Mouse (Mus musculus) midbrain, embryonic 12.5 days (tissue): Measurements from ENCODE around the gene Ryr2. TPM values are rescaled to one million over a fixed set of nuclear protein-coding genes. Genes with fewer than 3 reads are reported as not detected.
"Not testable (repeated sequence)": the region's sequence is repeated elsewhere in the genome, so short reads cannot be mapped to it uniquely, and the experiment has no call there.

Experiments
- ATAC-seq: fragments of 200-750 bp; cut with Nextera tagmentation; 2 replicates; pipeline ENCODE4 v1.8.0; 2017; ENCODE audit warnings: low read depth, moderate TSS enrichment, moderate library complexity; ENCODE audit not compliant: low FRiP score
- H3K27ac ChIP-seq: fragments of 300-500 bp; sonication (generic); replicated peaks from 2 replicates; pipeline ENCODE4 v1.5.1; 2016; ENCODE audit warnings: mild to moderate bottlenecking
- H3K27me3 ChIP-seq: fragments of 300-500 bp; sonication (generic); 2 replicates; pipeline ENCODE4 v1.6.1; 2016; ENCODE audit warnings: mild to moderate bottlenecking
- H3K36me3 ChIP-seq: fragments of 300-500 bp; sonication (generic); 2 replicates; pipeline ENCODE4 v1.6.1; 2016
- H3K4me1 ChIP-seq: fragments of 300-500 bp; sonication (generic); 2 replicates; pipeline ENCODE4 v1.6.1; 2016
- H3K4me2 ChIP-seq: fragments of 300-500 bp; sonication (generic); replicated peaks from 2 replicates; pipeline ENCODE4 v1.6.1; 2016; ENCODE audit warnings: mild to moderate bottlenecking, moderate library complexity
- H3K4me3 ChIP-seq: fragments of 300-500 bp; sonication (generic); 2 replicates; pipeline ENCODE4 v1.5.1; 2016; ENCODE audit warnings: mild to moderate bottlenecking
- H3K9ac ChIP-seq: fragments of 300-500 bp; sonication (generic); replicated peaks from 2 replicates; pipeline ENCODE4 v1.6.1; 2016; ENCODE audit warnings: mild to moderate bottlenecking, moderate library complexity
- H3K9me3 ChIP-seq: fragments of 300-500 bp; sonication (generic); 2 replicates; pipeline ENCODE4 v1.6.1; 2016; ENCODE audit warnings: mild to moderate bottlenecking
- WGBS: fragments of 180-500 bp; shearing (Covaris S2); methylation state at CpG from one replicate; pipeline ENCODE4 v1.1.7; 2016; 5-methylcytosine and 5-hydroxymethylcytosine counted together
- polyA plus RNA-seq: library from polyadenylated mRNA; unstranded; fragments of >200 nt; fragmentation: Nextera tagmentation; extraction: Ambion mirVana; gene quantifications from 2 replicates; pipeline ENCODE4 v1.2.1, GENCODE M21; 2016

Gene Ryr2
- polyA plus RNA-seq: 0.70 and 0.94 TPM in 2 replicates

DNA sequence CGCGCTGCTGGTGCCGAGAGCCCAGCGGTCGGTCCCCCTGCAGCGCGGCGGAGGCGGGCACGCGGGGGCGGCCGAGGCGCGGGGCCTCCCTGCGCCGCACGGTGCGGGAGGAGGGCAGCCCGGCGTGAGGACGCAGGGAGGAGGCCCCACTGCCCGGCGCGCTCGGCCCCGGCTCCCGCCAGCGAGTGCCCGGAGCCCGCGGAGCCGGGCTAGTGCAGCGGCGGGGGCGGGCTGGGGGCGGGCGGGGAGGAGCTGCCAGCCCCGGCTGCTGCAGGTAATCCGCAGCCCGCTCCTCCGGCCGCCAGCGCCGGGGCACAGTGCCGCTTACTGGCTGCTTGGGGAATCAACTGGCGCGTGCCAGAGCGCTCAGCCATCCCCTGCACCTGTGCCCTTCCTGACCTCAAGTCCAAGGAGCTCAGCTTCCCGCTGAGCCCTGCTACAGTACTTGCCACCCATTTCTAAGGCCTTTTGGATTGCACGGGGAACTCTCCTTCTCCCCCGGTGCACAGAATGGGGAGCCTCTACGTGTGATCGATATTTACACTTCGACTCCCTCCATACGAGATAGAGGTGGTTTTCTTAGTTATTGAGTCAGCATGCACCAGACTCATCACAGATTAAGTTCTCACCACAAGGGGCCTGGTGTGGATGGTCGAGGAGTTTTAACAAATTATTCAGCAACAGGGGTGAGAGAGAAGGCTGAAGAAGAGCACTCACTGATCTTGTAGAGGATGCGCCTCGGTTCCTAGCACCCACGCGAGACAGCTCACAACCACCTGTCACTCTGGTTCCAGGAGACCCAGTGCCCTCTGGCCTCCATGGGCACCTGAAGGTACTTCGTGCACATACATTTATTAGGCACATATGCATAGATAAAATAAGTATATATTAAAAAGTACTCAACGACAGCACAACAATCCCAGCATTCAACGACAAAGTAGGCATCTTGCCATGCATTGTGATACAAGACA lies at the start of gene Ryr2:
Gene Ryr2, minus strand, starts transcription at position 284 of the 971 bp plus-strand sequence.
- Histone ChIP-seq H3K4me1 (peaks cover 13% of the 10 kb centered on the region), H3K4me3 (peak within 1 kb of the TSS; percentile 72), H3K4me2 (peak within 1 kb of the TSS; percentile 99), H3K9ac (peak within 1 kb of the TSS; percentile 75), H3K27me3 (peaks cover 38% of the 10 kb centered on the region), H3K27ac (peak within 1 kb of the TSS; percentile 76), H3K9me3 (no peaks in the 10 kb centered on the region), H3K36me3 (no peaks in the 10 kb centered on the region)
- peak; percentile 90 for ATAC-seq
- WGBS: 12% methylated on average over 37 of the region's 64 CpGs

DNA sequence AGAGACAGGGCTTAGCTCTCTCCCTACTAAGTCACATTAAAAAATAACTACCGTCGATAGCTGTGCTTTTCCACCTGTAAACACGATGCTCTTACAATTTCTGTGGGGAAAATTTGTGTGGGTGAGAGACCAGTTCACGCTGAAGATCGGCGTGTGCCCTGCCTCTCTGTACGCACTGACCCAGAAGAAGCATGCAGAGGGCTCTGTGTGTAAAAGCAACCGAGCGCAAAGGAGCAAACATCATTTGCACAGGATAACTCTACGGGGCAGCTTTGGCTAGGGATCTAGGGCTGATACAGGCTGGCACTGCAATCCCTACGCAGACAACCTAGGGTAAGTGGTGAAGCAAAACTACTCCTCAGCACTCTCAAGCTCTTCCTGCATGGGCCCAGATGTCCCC lies 47.2 kb upstream of the Ryr2 start:
- no peak overlapping the region for H3K9ac ChIP-seq
- H3K4me1 ChIP-seq: peaks cover 1% of the 10 kb centered on the region; the same call in 1 of the 2 replicates
- H3K27ac ChIP-seq: no peak overlapping the region
- no peak overlapping the region for H3K4me3 ChIP-seq
- ATAC-seq: no peak
- no peaks in the 10 kb centered on the region for H3K27me3 ChIP-seq
- H3K4me2 ChIP-seq: no peak overlapping the region
- H3K36me3 ChIP-seq: no peaks in the 10 kb centered on the region
- WGBS: 66% methylated on average over 11 of the region's 11 CpGs
- H3K9me3 ChIP-seq: no peaks in the 10 kb centered on the region

DNA sequence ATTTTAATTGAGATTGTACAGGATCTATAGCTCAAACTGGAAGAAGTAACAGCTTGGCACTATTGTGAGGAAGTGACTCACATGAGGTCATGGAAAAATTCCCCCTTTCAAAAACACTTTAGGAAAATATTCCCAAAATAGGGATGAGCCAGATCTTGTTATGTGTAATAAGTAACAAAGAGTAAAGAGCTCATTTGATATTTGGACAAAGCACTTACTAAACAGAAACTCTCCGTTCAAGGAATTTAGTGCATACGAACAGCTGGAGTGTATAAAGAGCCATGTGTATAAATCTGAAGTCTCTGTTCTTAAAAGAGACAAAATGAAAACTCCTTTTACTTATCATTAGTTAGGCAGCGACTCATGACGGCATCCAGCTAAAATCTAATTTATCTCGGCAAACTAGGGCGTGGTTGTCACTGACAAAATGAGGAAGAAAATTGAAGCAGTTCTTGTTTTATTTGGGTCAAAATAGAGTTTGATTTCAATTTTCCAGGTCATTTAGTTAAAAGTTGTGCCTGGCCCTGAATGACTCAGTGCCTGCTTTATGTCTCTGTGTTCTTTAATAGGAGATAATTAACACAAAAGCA lies 40.3 kb upstream of the Ryr2 start:
- H3K4me2 ChIP-seq: no peak overlapping the region
- H3K4me1 ChIP-seq: no peaks in the 10 kb centered on the region
- no peaks in the 10 kb centered on the region for H3K9me3 ChIP-seq
- no peak overlapping the region for H3K9ac ChIP-seq
- ATAC-seq: no peak
- H3K27me3 ChIP-seq: no peaks in the 10 kb centered on the region
- H3K4me3 ChIP-seq: no peak overlapping the region
- H3K36me3 ChIP-seq: no peaks in the 10 kb centered on the region
- 86% methylated on average over 6 of the region's 6 CpGs for WGBS
- no peak overlapping the region for H3K27ac ChIP-seq

DNA sequence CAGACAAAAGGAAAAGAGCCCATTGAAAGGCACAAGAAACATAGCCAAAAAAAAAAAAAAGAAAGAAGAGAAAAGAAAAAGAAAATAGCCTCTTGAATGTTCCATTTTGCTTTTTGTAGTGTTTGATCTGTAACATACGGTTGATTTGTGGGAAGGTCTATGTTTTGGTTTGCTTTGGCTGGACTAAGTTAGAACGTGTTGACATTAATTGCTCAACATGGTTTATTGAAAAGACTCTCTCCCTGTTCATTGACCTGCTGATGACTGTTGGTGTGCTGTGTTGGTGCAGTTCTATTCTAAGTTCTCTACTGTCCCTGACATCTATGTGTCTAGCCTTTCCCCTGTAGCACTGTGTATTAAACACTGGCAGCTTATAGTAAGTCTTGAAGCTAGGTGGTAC lies 39.7 kb upstream of the Ryr2 start:
- Histone ChIP-seq H3K9ac (no peak overlapping the region), H3K4me3 (no peak overlapping the region), H3K9me3 (no peaks in the 10 kb centered on the region), H3K36me3 (no peaks in the 10 kb centered on the region), H3K4me1 (no peaks in the 10 kb centered on the region), H3K27ac (no peak overlapping the region), H3K4me2 (no peak overlapping the region), H3K27me3 (no peaks in the 10 kb centered on the region)
- ATAC-seq: no peak
- WGBS: 95% methylated on average over 2 of the region's 2 CpGs

DNA sequence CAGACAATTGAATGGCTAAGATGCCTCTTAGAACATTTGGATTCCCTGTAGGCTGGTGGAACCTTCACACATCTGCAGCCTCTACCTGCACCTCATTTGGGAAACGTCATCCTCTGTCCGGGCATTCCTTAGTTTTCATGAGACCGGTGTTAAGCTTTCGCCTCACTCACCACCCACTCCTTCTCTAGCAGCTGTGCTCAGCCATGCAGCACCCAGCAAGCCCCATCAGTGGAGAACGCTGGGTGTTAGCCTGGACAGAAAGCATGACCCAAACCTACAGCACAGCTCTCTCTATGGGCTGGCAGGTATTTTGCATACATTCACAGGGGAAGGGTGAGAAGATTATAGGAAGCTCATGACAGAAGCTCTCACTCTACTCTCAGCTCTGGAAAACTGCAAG lies 36.6 kb upstream of the Ryr2 start:
- Histone ChIP-seq H3K36me3 (no peaks in the 10 kb centered on the region), H3K9me3 (no peaks in the 10 kb centered on the region), H3K27me3 (no peaks in the 10 kb centered on the region), H3K4me1 (no peaks in the 10 kb centered on the region), H3K4me2 (no peak overlapping the region), H3K9ac (no peak overlapping the region), H3K4me3 (no peak overlapping the region), H3K27ac (no peak overlapping the region)
- ATAC-seq: no peak
- WGBS: 96% methylated on average over 5 of the region's 5 CpGs

DNA sequence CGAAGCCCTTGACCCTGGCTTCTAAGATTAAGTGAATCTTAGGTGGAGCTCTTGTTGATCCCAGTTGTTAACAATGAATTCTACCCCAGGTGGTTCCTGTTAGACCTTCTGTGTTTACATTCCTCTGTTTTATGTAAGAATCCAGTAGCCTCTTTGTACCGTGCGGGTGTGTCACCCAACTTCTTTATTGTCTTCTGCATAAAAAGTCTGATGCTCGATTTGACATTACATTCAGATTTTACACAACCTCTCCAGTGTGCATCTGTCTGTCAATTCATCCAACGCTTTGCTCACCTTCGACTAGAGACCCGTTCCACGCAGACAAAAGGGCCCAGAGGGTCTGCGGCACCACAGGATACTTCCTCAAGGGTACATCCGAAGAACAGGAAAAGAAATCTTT lies 29.7 kb upstream of the Ryr2 start:
- H3K4me3 ChIP-seq, H3K9ac ChIP-seq, H3K9me3 ChIP-seq, H3K27ac ChIP-seq, H3K27me3 ChIP-seq, H3K4me1 ChIP-seq, ATAC-seq, H3K4me2 ChIP-seq, H3K36me3 ChIP-seq: not testable (repeated sequence)
- WGBS: 92% methylated on average over 10 of the region's 10 CpGs

DNA sequence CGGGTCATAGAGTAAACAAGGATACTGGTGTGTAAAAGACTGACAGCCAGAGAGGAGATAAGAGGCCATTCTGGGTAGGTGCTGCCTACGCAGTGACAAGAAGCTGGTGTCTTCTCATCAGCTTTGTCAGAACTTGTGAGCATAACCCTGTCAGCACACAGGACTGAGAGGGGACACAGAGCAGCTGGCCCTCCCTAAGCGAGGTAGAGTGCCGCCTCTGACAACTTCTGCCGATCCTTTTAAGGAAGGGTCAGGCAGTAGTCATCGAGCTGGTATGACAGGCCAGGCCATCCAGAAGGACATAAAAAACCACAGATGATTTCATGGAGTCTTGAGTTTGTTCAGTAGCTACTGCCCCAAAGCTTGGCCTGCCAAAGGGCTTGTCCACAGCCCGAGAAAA lies 26.8 kb upstream of the Ryr2 start:
- Histone ChIP-seq H3K4me1 (no peaks in the 10 kb centered on the region), H3K4me3 (no peak overlapping the region), H3K9me3 (no peaks in the 10 kb centered on the region), H3K27me3 (no peaks in the 10 kb centered on the region), H3K9ac (no peak overlapping the region), H3K36me3 (no peaks in the 10 kb centered on the region), H3K4me2 (no peak overlapping the region), H3K27ac (no peak overlapping the region)
- WGBS: 89% methylated on average over 7 of the region's 7 CpGs
- no peak for ATAC-seq

DNA sequence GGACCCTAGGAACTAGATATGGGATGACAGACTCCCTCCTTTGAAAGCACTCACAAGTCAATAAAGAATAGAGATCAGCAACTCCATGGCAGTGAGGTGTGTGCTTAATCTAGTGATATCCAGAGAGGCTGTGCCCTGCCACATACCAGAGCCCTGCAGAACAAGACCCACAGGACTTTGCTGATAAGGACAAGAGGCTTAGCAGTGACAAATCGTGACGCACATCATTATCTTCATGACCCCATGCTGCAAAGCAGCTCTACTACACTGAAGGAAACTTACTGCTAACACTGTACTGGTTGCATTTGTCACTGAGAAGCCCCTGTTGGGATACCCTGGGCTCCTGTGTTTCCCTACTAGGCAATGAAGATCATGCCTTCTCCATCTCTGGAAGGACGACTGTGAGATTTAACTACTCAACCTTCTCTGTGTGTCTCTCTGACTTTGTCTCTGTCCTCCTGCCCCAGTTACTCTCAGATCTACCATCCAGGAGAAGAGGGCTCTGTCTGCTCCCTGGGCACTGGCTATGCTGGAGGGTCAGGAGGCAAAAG lies 25.5 kb upstream of the Ryr2 start:
- H3K9ac ChIP-seq: no peak overlapping the region
- H3K27me3 ChIP-seq: no peaks in the 10 kb centered on the region
- 78% methylated on average over 3 of the region's 3 CpGs for WGBS
- H3K9me3 ChIP-seq: no peaks in the 10 kb centered on the region
- no peak overlapping the region for H3K4me2 ChIP-seq
- H3K4me1 ChIP-seq: no peaks in the 10 kb centered on the region
- H3K4me3 ChIP-seq: no peak overlapping the region
- H3K36me3 ChIP-seq: no peaks in the 10 kb centered on the region
- H3K27ac ChIP-seq: no peak overlapping the region
- ATAC-seq: no peak

DNA sequence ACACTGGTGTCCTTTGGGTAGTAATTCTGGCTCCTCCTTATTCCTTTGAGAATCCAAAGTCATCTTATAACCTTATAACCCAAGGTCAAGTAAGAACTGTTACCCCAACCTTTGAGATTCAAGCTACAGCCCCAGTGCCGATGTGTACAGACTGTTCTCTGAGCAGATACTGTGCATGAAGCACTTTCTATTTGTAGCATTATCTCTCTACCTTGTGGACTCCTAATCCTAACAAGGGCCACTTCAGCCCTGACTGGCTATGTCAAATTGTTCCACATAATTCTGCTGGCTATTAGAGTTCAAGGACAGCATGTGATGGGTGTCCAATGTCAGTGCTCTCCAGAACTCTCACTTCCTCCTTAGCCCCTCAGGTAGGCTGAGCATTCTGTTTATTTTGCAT lies 22.4 kb upstream of the Ryr2 start:
- ATAC-seq: no peak
- no peak overlapping the region for H3K27ac ChIP-seq
- no peak overlapping the region for H3K4me3 ChIP-seq
- no peak overlapping the region for H3K9ac ChIP-seq
- WGBS: 88% methylated on average over 1 of the region's 1 CpGs
- no peaks in the 10 kb centered on the region for H3K9me3 ChIP-seq
- H3K4me2 ChIP-seq: no peak overlapping the region
- H3K4me1 ChIP-seq: no peaks in the 10 kb centered on the region
- no peaks in the 10 kb centered on the region for H3K36me3 ChIP-seq
- H3K27me3 ChIP-seq: no peaks in the 10 kb centered on the region

DNA sequence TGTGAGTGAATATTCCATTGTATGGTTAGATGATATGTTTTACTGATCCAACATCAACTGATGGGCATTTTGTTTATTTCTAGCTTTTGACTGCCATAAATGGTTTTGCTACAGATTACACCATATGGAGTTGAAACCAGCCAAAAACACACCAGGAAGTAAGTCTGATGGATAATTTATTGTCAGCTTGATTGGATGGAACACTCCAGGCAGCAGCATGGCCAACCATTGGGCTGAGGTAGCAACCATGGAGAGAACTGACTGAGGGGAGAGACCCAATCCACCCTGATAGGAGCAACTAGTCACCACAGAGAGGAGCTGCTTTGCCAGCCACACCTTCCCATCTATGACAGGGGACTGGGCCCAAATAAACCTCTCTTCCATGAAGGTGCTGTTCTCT lies 19.4 kb upstream of the Ryr2 start:
- no peaks in the 10 kb centered on the region for H3K36me3 ChIP-seq
- H3K9me3 ChIP-seq: no peaks in the 10 kb centered on the region
- no peak overlapping the region for H3K4me3 ChIP-seq
- H3K9ac ChIP-seq: no peak overlapping the region
- no peaks in the 10 kb centered on the region for H3K4me1 ChIP-seq
- ATAC-seq: no peak
- H3K27me3 ChIP-seq: no peaks in the 10 kb centered on the region
- no peak overlapping the region for H3K4me2 ChIP-seq
- H3K27ac ChIP-seq: no peak overlapping the region

DNA sequence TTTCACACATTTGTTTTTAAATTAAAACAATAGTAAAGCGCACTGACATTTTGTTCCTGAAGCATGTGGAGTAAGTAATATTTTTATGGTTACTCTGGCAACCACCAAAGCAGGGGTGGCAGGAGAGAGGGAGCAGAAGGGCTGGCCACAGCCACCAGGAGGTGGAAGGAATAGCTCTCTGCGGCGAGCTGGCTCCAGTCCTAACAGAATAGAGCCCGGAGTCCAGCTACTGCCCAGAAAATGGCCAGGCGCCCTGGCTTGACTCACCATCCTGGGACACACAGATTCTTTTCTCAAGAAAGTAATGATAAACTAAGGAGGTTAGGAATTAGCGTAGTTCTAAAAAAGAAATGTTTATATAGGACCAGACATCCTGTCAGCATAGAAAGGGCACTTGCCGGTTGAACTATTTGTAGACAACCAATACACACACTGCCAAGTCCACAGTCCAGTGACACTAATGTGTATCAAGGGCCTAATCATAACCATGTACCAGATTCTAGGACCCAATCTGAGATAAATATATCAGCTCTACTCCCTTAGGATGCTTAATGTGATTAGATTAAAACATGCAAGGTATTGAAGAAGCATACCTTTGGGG lies 18.3 kb upstream of the Ryr2 start:
- WGBS: 83% methylated on average over 7 of the region's 7 CpGs
- H3K9ac ChIP-seq: no peak overlapping the region
- H3K4me1 ChIP-seq: no peaks in the 10 kb centered on the region
- H3K4me2 ChIP-seq: no peak overlapping the region
- no peaks in the 10 kb centered on the region for H3K9me3 ChIP-seq
- ATAC-seq: no peak
- H3K27ac ChIP-seq: no peak overlapping the region
- H3K4me3 ChIP-seq: no peak overlapping the region
- no peaks in the 10 kb centered on the region for H3K36me3 ChIP-seq
- H3K27me3 ChIP-seq: no peaks in the 10 kb centered on the region

DNA sequence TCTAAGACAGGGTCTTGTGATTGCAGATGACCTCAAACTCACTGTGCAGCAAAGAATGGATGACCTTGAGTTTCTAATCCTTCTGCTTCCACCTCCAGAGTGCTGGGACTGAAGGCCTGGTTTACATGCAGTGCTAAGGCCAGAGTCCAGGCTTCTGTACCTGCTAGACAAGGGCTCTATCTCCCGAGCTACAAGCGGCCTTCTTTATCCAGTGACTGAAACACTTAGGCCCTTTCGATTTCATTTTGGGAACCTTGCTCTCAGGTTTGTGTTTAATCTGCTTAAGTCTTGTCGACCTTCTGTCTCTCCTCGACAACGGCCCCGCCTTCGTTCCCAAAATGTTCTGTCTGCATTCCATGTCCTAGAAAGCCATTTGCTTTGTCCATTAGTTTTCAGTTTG lies 8.8 kb upstream of the Ryr2 start:
- 86% methylated on average over 8 of the region's 8 CpGs for WGBS
- no peak for ATAC-seq

More for the DNA sequence above, 8.8 kb upstream of the Ryr2 start:
- Histone ChIP-seq H3K27ac (no peak overlapping the region), H3K9me3 (no peaks in the 10 kb centered on the region), H3K4me2 (no peak overlapping the region), H3K4me1 (no peaks in the 10 kb centered on the region), H3K27me3 (no peaks in the 10 kb centered on the region), H3K9ac (no peak overlapping the region), H3K36me3 (no peaks in the 10 kb centered on the region), H3K4me3 (no peak overlapping the region)
